Mouse (Mus musculus) layer of hippocampus, adult 9-11 months (tissue): ENCODE data around the gene Tm9sf1.
A peak's percentile ranks its signal among the peaks of the same experiment; 100 is the strongest.

Source experiments
- DNase-seq: peaks from one replicate; pipeline ENCODE4 v3.0.0; 2022

Tm9sf1 gene

GRCm38 (mm10) chr14:55634874-55635522, 8.6 kb downstream of the Tm9sf1 start:
- no peak for DNase-seq

GRCm38 (mm10) chr14:55629312-55629711, 14.3 kb downstream of the Tm9sf1 start:
- DNase-seq = no peak

DNA sequence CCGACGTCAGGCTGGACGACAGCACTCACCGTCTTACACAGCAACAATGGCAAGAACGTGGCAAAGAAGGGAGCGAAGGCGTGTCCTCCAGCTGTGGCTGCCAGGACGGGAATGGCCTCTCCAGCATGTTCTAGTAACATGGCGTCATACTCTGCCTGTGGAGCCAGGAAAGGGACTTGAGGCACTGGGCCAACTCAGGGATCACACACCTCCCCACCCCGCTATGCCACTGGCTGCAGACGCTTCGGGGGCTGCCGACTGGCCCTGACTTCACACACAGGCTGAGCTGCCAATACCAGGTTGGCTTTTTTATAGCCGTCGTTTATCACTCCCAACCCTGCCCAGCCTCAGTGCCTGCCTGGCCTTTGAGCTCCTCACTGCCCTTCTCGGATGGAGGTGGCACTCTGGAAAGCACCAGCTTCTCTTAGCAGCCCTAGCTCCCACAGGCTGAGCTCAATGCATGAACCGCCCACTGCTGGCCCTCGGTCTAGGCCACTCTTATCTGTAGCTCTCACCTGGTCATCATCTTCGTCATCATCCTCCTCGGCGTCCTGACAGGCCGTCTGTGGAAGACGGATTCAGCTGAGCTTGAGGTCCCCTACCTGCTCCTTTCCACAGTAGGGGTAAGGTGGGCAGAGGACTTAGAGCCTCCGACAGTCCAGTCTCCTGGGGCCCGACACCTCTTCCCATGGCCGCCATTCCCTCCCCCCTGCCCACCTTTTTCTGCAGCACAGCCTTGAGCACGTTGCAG, 15.4 kb downstream of the Tm9sf1 start:
- no peak for DNase-seq

- DNase-seq = no peak
These were observed 25.0 kb downstream of the Tm9sf1 start for GRCm38 (mm10) chr14:55618486-55619195.

- no peak for DNase-seq
These were observed 25.8 kb downstream of the Tm9sf1 start, which contains the start of gene Rec8 for GRCm38 (mm10) chr14:55617822-55618221. TSS of gene Rec8 (plus strand) at chr14:55618037.

DNA sequence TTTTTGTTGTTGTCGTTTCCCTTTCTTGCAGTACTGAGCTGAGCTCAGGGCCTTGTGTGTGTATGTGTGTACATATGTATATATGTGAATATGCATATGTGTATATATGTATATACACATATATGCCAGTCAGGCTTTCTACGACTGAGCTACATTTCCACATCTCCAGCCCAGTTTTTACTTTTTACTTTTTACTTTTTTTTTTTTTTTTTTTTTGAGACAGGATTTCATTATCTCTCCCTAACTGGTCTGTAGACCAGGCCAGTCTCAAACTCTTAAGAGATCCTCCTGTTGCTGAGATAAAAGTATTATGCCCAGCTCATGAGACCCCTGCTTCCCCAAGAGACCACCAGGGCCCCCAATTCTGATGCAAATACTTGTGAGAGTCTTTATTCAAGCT, 26.8 kb downstream of the Tm9sf1 start:
- DNase-seq = no peak

DNA sequence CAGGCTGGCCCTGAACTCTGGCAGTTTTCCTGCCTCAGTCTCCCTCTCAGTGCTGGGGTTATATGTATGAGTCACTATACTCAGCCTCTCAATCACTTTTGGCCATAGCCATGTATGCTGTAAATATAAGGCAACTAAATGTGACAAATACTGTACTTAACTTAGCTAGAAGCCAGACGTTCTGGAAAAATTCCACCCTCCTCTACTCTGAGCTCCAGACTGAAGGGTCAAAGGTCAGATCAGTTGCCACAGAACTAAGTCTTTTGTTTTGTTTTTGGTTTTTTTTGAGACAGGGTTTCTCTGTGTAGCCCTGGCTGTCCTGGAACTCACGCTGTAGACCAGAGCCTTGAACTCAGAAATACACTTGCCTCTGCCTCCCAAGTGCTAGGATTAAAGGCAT, 27.7 kb downstream of the Tm9sf1 start:
- DNase-seq = no peak

GRCm38 (mm10) chr14:55614565-55615178, 28.9 kb downstream of the Tm9sf1 start:
- DNase-seq = no peak

- no peak for DNase-seq
These were observed 30.3 kb downstream of the Tm9sf1 start for GRCm38 (mm10) chr14:55613346-55613745.

DNA sequence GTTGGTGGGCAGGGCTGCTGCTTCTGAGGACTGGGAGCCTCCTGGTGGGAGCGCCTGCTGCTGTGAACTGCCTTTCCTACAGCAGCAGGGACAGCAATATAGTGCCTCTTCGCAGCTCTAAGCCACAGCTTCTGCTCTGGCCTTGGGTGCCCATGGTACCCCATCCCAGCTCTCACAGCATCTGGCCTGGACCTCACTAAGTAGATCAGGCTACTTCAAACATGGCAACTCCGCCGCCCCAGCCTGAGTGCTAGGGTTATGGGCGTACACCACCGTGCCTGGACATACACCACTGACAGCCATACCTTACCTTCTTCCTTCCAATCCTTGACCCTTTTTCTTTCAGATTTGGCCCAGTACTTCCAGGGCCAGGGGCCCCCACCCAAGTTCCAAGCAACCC, 35.3 kb downstream of the Tm9sf1 start:
- no peak for DNase-seq

GRCm38 (mm10) chr14:55605743-55606459, 37.7 kb downstream of the Tm9sf1 start:
- no peak for DNase-seq

DNA sequence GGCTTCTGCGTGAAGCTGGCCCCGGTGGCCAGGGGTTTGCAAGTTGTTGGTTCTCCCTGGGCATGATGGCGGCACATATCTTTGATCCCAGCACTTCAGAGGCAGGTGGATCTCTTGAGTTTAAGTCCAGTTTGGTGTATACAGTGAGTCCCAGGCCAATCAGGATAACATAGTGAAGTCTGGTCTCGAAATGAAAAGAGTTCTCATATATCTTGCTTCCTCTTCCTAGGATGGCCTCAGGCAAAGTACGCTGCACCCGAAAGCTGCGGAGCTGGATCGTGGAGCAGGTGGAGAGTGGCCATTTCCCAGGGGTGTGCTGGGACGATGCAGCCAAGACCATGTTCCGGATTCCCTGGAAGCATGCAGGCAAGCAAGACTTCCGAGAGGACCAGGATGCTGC, 38.8 kb downstream of the Tm9sf1 start:
- DNase-seq = no peak

- DNase-seq = peak; percentile 91
These were observed 39.7 kb downstream of the Tm9sf1 start for GRCm38 (mm10) chr14:55603633-55604576.

GRCm38 (mm10) chr14:55603271-55603632, 40.4 kb downstream of the Tm9sf1 start, which contains the start of gene Irf9:
TSS of gene Irf9 (plus strand) at chr14:55603571.
- no peak for DNase-seq

- no peak for DNase-seq
These were observed 44.9 kb downstream of the Tm9sf1 start for GRCm38 (mm10) chr14:55598521-55599390.

GRCm38 (mm10) chr14:55596036-55596690, 47.4 kb downstream of the Tm9sf1 start:
- peak; percentile 53 for DNase-seq

DNA sequence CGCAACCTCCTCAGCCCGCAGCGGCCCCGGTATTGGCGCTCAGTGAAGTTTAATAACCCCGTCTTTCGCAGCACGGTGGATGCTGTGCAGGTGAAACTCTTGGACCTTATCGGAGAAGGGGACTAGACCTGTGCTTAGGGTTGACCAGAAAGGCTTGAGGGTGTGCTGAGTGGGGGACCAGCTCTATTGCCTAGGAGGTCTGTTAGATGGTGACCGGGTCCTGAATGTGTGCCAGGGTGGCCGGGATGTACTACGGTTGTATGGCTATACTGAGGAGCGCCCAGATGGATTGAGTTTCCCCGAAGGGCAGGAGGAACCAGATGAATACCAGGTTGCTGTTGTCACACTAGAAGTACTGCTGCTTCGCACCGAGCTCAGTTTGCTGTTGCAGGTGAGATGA, 51.4 kb downstream of the Tm9sf1 start:
- no peak for DNase-seq

GRCm38 (mm10) chr14:55591331-55591891, 52.2 kb downstream of the Tm9sf1 start, which contains the start of gene Rnf31:
TSS of gene Rnf31 (plus strand) at chr14:55591708.
- peak; percentile 96 for DNase-seq

DNA sequence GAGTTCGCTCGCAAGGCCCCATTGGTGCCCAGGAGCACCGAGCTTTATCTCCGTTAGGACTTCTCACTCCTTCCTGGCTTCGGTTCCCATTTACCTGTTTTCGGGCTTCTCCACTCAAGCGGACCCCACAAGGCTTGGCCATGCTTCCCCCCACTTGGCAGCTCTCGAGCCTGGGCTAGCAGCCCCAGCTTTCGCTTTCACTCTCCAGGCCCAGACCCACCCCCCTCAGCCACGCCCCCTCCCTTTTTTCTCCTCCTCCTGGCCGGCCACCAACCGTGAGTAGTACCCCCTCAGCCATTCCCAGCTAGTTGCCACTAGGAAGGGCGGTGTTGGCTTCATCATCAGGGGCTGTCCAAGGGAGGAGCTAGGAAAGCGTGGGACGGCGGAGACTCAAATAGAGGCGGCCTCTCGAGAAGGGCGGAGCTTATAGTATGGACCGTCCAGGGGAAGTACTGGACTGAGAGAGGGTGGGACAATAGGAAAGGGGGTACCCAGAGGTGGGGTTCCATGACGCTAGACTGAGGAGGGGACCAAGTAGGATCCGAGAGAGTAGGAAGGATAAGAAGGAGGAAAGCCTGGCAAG, 52.8 kb downstream of the Tm9sf1 start, which contains the start of gene Psme2:
Gene Psme2, minus strand, starts transcription at position 366 of the 583 bp plus-strand sequence.
- peak; percentile 98 for DNase-seq
